Mouse (Mus musculus) megakaryocyte-erythroid progenitor cell, adult 5 weeks (primary cell): ENCODE data around the gene Slc6a4. TPM values are rescaled to one million over a fixed set of nuclear protein-coding genes. Genes with fewer than 3 reads are reported as not detected.

Source experiments
- polyA plus RNA-seq: library from polyadenylated mRNA; stranded (reverse); fragments of >175 nt; gene quantifications from 2 replicates; pipeline ENCODE4 v1.2.3, GENCODE M21; 2012

Gene Slc6a4
- polyA plus RNA-seq = 0.06 and 0.08 TPM in 2 replicates

DNA sequence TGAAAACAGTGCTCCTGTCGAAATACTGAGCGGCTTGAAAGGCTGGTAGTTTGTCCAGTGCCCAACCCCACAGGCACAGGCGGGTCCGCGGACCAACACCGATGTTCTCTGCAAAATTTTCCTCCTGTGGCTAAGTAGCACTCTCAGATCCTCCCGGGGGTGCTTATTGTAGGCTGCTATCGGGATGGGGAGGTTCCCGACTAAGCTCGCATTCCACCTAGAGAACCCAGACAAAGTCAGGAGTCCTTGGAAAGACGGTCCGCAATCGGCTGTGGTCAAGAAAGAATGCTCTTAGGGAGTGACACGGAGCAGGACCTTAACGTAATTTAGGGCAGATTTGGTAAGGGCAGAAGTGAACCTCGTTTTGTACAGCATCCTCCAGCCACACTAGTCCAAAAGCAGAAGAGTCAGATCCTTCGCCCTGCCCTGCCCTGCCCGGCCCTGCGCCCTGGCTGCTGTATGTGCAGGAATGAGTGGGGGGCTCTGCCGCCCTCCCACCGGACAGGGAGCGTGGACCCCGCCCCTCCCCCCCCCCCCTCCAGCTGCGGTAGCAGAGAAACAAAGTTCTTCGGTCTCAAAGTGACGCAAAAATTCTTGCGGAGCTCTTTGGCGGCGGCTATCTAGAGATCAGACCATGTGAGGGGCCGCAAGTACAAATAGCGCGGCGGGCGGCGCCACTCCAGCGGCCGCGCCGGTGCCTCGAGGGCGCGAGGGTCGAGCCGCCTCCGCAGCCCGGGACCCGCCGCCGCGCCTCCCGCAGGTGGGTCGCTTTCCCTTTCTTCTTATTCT, at the start of gene Slc6a4:
Gene Slc6a4, plus strand, starts transcription at position 688 of the 789 bp plus-strand sequence.

DNA sequence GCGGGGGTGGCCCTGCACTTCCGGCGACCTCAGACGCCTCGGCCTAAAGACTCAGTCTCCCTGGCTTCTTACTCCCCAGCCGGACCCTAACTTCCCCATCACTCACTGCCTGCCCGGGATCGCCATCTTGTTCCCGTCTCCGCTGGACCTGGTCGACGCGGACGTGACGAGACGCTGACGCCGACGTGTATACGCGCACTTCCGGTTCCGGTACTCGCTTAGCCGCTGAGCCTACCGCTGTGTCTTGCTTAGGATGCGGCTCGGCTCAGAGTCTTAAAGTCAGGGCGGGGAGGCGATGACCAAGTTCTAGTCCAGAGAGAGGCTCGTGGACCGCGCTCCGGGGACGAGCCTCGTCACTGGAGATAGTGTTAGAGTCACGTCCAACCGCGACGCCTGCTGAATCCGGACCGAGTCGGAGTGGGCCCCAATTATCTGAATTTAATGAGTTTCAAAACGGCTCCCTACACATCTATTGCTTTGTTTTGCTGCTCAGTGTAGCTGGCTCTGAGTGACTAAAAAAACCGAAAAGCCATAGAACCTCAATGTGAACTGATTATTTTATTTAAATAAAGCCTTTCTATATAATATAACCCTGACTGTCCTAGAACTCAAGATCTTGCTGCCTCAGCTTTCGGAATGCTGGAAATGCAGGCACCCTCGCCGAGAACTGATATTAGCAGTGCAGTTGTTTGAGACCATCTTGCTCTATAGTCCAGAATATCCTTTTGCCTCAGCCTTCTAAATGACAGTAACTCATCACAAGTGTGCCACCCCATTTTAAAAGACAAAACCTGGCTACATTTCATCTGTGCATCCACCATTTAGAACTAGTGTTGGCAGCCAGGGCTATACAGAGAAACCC, 80.1 kb downstream of the Slc6a4 start, which contains the start of gene Nsrp1:
Gene Nsrp1, minus strand, starts transcription at position 163 of the 862 bp plus-strand sequence.

Other genes with a start within 250 kb of the Slc6a4 start
- gene Gosr1, start 235.0 kb upstream of the Slc6a4 start, polyA plus RNA-seq = 1.3 and 1.7 TPM in 2 replicates
- gene Cpd, start 151.6 kb upstream of the Slc6a4 start, polyA plus RNA-seq = 4.1 and 4.6 TPM in 2 replicates
- not detected in 2 replicates for gene Tmigd1, start 96.4 kb upstream of the Slc6a4 start, polyA plus RNA-seq
- 16.5 and 17.7 TPM in 2 replicates for gene Blmh, start 73.8 kb upstream of the Slc6a4 start, polyA plus RNA-seq
- 4.7 and 6.3 TPM in 2 replicates for gene Nsrp1, start 79.8 kb downstream of the Slc6a4 start, polyA plus RNA-seq
- 0.03 and 0.09 TPM in 2 replicates for gene Efcab5, start 190.4 kb downstream of the Slc6a4 start, polyA plus RNA-seq
- 23.5 and 30.3 TPM in 2 replicates for gene Ssh2, start 217.7 kb downstream of the Slc6a4 start, polyA plus RNA-seq